Mouse (Mus musculus): ENCODE data around the gene Sh3bgrl2. TPM values are rescaled to one million over a fixed set of nuclear protein-coding genes. Genes with fewer than 3 reads are reported as not detected.
"Not testable (repeated sequence)": the region's sequence is repeated elsewhere in the genome, so short reads cannot be mapped to it uniquely, and the experiment has no call there.

The Sh3bgrl2 gene
- 4.0 TPM in 1 of 2 replicates, not detected in the other for total RNA-seq (2015; ENCODE audit: low replicate concordance)
- 0.13 and 0.30 TPM in 2 replicates for total RNA-seq (2017; ENCODE audit: low replicate concordance)

DNA sequence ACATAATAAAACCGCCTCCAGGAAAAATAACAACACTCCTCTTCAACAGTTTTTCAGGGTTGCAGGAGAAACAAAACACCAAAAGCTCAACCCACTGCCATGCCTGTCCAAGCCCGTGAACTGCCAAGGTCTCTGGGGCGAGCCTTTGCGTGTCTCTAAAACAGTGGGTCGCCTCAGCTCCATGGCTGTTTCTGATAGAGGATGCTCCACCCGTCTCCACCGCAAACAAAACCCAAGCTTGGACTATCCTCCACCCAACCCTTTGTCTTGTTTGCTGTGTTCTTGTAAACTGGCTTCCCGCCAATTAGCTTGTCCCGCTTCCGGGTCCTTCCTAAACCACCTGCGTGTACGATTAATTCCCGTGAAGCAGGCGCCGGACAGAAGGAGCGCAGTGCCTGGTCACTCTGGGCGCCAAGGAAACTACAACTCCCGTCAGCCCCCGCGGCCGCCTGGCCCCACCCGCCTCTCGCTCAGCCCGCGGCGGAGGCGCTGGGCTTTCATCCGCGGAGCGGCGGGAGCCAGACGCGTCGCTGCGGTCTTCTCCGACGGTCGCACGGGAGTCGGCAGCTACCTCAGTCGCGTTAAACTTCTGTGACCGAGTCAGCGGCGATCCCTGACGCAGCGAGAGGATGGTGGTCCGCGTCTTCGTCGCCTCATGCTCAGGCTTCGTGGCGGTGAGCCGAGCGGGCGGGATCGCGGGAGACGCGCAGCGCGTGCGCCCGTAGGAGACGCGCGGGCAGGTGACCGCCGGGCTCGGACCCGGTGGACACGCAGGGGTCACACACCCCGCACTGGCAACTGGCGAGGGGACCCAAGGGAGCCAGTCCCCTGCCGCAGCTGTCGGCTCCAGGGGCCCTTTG, at the start of gene Sh3bgrl2:
TSS of gene Sh3bgrl2 (plus strand) at position 498 of the 860 bp plus-strand sequence.
- 0 out of 2 replicates have a peak, but pooled peaks have one; percentile 59 for ATAC-seq (replicated peaks; ENCODE audit: low FRiP score, poor library complexity, severe bottlenecking)

- ATAC-seq (replicated peaks; ENCODE audit: low FRiP score, poor library complexity, severe bottlenecking) = not testable (repeated sequence)
Measured at GRCm38 (mm10) chr9:83519081-83519480, 29.0 kb upstream of the Sh3bgrl2 start.

GRCm38 (mm10) chr9:83519510-83520155, 28.5 kb upstream of the Sh3bgrl2 start:
- ATAC-seq (replicated peaks; ENCODE audit: low FRiP score, poor library complexity, severe bottlenecking) = no peak

GRCm38 (mm10) chr9:83527341-83528060, 20.6 kb upstream of the Sh3bgrl2 start:
- no peak for ATAC-seq (replicated peaks; ENCODE audit: low FRiP score, poor library complexity, severe bottlenecking)

- no peak for ATAC-seq (replicated peaks; ENCODE audit: low FRiP score, poor library complexity, severe bottlenecking)
Measured at GRCm38 (mm10) chr9:83533044-83533769, 14.9 kb upstream of the Sh3bgrl2 start.

DNA sequence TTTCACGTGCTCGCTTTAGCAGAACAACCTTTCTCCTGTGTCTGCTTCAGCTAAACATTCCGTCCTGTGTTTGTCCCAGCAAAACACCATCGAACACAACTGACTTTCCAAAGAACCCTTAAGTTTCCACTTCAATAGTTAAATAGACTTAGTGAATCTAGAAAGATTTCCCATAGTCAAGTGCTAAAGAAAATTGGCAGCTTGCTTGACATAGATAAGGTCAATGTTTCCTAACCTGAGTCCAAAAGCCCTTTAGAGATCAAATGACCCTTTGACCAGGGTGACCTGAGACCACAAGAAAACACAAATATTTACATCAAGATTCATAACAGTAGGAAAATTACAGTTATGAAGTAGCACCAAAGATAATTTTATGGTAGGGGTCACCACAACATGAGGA, 11.2 kb upstream of the Sh3bgrl2 start:
- ATAC-seq (replicated peaks; ENCODE audit: low FRiP score, poor library complexity, severe bottlenecking) = no peak

DNA sequence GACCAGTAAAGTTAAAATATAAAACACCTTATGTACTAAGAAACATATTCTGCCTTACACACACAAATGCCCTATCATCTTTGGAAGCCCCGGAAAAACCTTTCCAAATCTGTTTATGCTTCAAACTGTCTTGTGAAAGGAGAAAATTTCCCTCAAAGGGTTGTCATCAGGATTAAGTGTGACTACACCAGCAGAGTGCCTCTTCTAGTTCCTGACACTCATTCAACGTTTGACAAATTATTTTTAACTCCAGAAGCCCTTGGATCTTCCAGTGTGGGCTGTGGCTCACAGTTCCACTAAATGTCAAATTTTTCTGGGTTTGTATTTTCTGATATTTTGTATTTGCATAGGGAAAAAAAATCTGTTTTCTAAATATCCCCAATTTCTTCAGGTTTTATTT, 10.6 kb upstream of the Sh3bgrl2 start:
- no peak for ATAC-seq (replicated peaks; ENCODE audit: low FRiP score, poor library complexity, severe bottlenecking)

DNA sequence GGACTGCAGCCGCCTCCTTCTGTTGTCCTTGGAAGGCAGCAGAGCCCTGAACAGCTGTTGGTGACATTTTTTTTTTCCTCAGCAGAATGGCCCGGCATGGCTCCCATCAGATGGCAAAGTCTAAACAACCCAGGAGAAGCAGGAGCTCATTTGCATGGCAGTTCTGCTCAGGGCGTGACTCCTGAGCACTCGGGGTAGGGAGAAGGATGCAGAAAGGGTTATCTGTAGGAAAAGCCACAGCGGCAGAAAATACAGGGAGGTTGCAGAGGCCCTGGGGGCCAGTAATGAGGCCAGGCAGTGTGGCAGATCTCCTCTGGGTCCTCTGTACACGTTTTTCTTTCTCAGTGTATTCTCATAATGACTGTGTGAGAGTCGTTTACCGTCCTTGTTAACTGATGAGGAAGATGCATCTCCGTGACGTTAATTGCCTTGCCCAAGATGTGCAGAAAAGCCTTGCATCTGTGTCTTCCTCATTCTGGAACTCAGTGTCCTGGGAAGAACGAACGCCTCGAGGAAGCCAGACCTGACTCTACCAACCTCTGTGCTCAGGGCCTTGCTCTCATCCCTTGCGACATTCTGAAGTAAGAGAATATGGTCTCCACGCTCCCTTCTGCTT, 10.1 kb upstream of the Sh3bgrl2 start:
- no peak for ATAC-seq (replicated peaks; ENCODE audit: low FRiP score, poor library complexity, severe bottlenecking)

DNA sequence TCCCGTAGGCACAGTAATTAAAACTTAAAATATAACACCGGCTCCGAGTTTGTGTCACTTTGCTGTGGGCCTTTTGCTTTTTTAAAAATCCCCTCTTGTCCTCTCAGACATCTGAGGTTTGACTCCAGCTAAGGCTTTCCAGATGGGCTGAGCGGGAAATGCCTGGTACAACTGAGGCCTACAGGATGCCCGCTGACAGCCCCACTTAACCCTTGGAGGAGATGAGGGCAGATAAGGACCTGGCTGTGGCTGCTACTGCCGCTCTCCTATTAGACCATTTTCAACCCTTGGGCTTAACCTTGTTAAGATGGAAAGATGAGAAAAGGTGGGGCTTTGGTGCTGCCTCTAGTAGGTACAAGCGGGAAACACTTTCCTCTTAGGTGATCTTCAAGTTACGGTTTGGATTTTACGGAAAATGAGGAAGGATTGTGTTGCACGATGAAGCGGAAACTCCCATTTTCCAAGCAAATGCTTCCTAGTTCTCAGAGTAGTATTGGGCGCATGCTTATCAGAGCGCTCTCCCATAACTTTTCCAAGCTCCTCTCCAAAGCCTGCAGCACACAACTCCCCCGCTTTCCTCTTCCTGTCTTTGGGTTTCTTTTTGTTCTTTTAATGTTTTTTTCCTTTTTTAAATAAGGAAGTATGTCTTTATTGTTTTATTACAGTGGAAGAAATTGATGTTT, 8.2 kb upstream of the Sh3bgrl2 start:
- ATAC-seq (replicated peaks; ENCODE audit: low FRiP score, poor library complexity, severe bottlenecking) = no peak

DNA sequence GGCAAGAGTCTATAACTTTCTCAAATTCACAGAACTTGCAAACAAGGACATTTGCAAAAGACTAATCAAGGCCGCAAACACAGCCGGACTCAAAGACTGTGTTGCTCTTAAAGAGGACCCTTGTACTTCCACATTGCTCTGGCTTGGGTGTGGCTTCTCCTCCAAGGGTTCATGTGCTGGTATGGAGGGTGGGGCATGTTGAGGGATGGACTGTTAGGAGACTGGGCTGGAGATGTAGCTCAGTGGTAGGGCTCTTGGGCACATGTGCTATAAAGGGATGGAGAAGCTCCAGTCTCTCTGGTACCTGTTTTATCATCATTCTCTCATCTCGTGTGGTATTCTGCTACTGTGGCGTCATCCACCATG, 7.7 kb upstream of the Sh3bgrl2 start:
- ATAC-seq (replicated peaks; ENCODE audit: low FRiP score, poor library complexity, severe bottlenecking) = no peak

GRCm38 (mm10) chr9:83540975-83541374, 7.2 kb upstream of the Sh3bgrl2 start:
- ATAC-seq (replicated peaks; ENCODE audit: low FRiP score, poor library complexity, severe bottlenecking) = no peak

DNA sequence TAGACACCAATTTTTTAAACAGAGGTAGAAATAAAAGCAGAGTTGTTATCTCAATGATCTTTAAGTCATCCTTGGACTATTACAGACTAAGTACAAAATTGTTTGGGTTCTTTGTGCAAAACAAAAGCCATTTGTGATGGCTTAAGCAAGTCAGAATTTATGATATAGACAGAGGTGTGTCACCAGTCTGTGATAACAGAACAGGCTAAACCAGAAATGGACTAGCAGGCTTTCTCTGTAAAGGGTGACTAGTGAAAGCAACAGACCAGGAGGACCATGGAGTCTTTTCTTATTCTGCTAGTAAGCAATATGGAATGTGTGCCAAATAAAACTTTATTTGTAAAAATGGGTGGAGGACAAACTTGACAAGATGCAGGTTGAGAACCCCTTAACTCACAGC, 2.9 kb upstream of the Sh3bgrl2 start:
- ATAC-seq (replicated peaks; ENCODE audit: low FRiP score, poor library complexity, severe bottlenecking) = no peak

- no peak for ATAC-seq (replicated peaks; ENCODE audit: low FRiP score, poor library complexity, severe bottlenecking)
Measured at GRCm38 (mm10) chr9:83546316-83546715, 1.8 kb upstream of the Sh3bgrl2 start.

DNA sequence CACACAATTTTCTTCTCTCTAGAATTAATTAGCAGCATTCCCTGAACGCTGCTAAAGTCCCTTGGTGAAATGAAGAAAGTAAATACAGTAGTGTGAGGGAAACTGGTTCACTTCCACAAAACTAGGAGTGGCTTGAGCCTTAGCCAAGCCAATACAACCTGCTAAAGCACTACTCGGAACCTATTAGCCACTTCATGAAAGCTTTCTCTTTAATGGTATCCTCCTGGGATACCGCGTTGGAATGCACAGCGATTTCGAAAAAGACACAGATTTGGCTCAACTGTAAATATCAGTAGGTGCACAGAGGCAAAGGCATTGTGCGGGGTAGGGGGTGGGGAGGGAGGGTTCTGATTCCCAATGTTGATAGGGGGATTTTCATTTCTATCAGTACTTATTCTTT, 898 bp upstream of the Sh3bgrl2 start:
- no peak for ATAC-seq (replicated peaks; ENCODE audit: low FRiP score, poor library complexity, severe bottlenecking)

GRCm38 (mm10) chr9:83549866-83550265, 1.7 kb downstream of the Sh3bgrl2 start:
- no peak for ATAC-seq (replicated peaks; ENCODE audit: low FRiP score, poor library complexity, severe bottlenecking)

DNA sequence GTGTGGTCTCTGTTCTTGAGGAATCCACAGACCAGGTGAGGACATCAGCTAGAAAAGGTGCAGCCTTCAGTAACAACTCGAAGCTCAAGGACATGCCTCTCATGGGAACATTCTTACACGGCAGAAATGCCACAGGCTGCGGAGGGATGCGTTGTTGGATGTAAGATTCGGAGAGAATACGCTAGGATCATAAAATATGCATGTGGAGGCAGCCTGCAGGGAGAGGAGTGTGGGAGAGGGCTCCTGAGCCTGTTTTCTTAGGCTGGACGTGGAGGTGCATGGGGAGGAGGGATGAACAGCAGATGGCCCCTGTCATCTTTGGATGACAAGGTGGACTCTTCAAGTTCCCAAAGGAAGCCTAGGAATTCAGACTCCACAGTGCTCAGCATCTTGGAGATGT, 3.0 kb downstream of the Sh3bgrl2 start:
- ATAC-seq (replicated peaks; ENCODE audit: low FRiP score, poor library complexity, severe bottlenecking) = no peak

- no peak for ATAC-seq (replicated peaks; ENCODE audit: low FRiP score, poor library complexity, severe bottlenecking)
Measured at GRCm38 (mm10) chr9:83551632-83552031, 3.5 kb downstream of the Sh3bgrl2 start.

DNA sequence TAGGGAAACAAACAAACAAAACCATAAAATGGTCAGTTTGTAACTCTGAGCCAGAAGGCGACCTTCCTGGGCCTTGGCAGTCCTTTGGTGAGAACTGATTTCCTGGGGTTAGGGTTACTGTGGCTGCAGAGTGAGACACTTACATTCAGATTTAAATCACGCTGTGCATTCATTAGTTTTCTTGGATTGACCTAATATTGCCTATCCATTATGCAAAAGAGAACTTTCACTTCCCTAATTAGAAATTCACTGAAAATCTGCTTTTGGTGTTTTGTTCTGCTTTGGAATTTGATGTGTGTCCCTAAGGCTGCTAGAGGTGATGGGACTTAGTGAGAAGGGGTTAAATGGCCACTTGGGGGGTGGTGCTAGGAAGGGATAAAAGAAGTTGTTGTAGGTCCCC, 7.5 kb downstream of the Sh3bgrl2 start:
- ATAC-seq (replicated peaks; ENCODE audit: low FRiP score, poor library complexity, severe bottlenecking) = no peak

DNA sequence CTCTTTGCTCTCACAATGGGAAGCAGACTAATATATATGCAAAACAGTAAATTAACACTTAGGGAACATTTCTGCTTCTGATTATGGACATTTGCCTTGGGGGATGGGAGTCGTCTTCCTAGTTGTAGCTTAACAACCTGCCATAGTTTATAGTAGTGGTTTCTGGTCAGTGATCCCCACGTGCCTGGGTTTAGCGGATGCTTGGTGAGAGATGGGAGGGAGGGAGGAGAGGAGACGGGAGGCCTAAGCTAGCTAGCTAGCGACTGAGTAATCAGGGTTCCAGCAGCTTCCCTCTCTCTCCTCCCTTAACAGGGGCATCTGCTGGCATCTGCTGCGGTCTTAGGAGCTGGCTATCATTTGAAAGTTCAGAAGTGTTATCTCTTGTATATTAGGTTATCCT, 8.1 kb downstream of the Sh3bgrl2 start:
- no peak for ATAC-seq (replicated peaks; ENCODE audit: low FRiP score, poor library complexity, severe bottlenecking)

Data from erythroid progenitor cell, adult 5-6 weeks (primary cell).